Mouse (Mus musculus): ENCODE data around the gene Slc16a7. TPM values are rescaled to one million over a fixed set of nuclear protein-coding genes. Genes with fewer than 3 reads are reported as not detected.

Slc16a7 gene
- total and polyA plus RNA-seq, 2 experiments from 2014 or later = 3.3 to 9.2 TPM

GRCm38 (mm10) chr10:125387782-125388415 lies 1.4 kb downstream of the Slc16a7 start:
- H3K27ac ChIP-seq (ENCODE audit: low read depth) = no peak overlapping the region
- no peak for TF ChIP-seq CTCF (IDR thresholded peaks at IDR 0.05; ENCODE audit: low read depth)
- TF ChIP-seq EP300 (IDR thresholded peaks at IDR 0.05; ENCODE audit: low read depth) = no peak

GRCm38 (mm10) chr10:125375526-125375925 lies 13.7 kb downstream of the Slc16a7 start:
- no peak for DNase-seq (ENCODE audit: low spot score)
- ATAC-seq (ENCODE audit: insufficient read depth, low read depth) = no peak
- H3K4me2 ChIP-seq (ENCODE audit: low read depth, low read length) = no peak overlapping the region

More at GRCm38 (mm10) chr10:125387782-125388415, 1.4 kb downstream of the Slc16a7 start:
- Histone ChIP-seq H3K9me3 (replicated peaks; ENCODE audit: control insufficient read depth, low read length) (no peaks in the 10 kb centered on the region), H3K4me1 (ENCODE audit: control insufficient read depth, insufficient read depth) (0 out of 2 replicates have a peak, but pooled peaks cover 4% of the 10 kb centered on the region), H3K36me3 (replicated peaks; ENCODE audit: control insufficient read depth, insufficient read depth, low read length) (no peaks in the 10 kb centered on the region), H3K9ac (replicated peaks; ENCODE audit: low read depth, low read length) (no peak overlapping the region), H3K27me3 (ENCODE audit: control insufficient read depth, insufficient read depth, low read length) (no peaks in the 10 kb centered on the region), H3K4me2 (ENCODE audit: low read depth, low read length) (no peak overlapping the region), H3K4me3 (ENCODE audit: low read depth, low read length) (no peak overlapping the region)
- no peak for DNase-seq (ENCODE audit: low spot score)
- no peak for ATAC-seq (ENCODE audit: insufficient read depth, low read depth)
- 54% methylated on average over 14 of the region's 14 CpGs for WGBS

GRCm38 (mm10) chr10:125372666-125373065 lies 16.6 kb downstream of the Slc16a7 start:
- TF ChIP-seq CTCF (IDR thresholded peaks at IDR 0.05; ENCODE audit: low read depth) = no peak
- TF ChIP-seq EP300 (IDR thresholded peaks at IDR 0.05; ENCODE audit: low read depth) = no peak
- Histone ChIP-seq H3K27ac (ENCODE audit: low read depth) (no peak overlapping the region), H3K9ac (replicated peaks; ENCODE audit: low read depth, low read length) (no peak overlapping the region), H3K36me3 (replicated peaks; ENCODE audit: control insufficient read depth, insufficient read depth, low read length) (no peaks in the 10 kb centered on the region), H3K4me2 (ENCODE audit: low read depth, low read length) (no peak overlapping the region), H3K4me1 (ENCODE audit: control insufficient read depth, insufficient read depth) (no peaks in the 10 kb centered on the region), H3K4me3 (ENCODE audit: low read depth, low read length) (no peak overlapping the region), H3K9me3 (replicated peaks; ENCODE audit: control insufficient read depth, low read length) (no peaks in the 10 kb centered on the region), H3K27me3 (ENCODE audit: control insufficient read depth, insufficient read depth, low read length) (no peaks in the 10 kb centered on the region)
- no peak for DNase-seq (ENCODE audit: low spot score)
- ATAC-seq (ENCODE audit: insufficient read depth, low read depth) = no peak
- 87% methylated on average over 13 of the region's 13 CpGs for WGBS

More at GRCm38 (mm10) chr10:125375526-125375925, 13.7 kb downstream of the Slc16a7 start:
- H3K27ac ChIP-seq (ENCODE audit: low read depth) = no peak overlapping the region
- H3K4me3 ChIP-seq (ENCODE audit: low read depth, low read length) = no peak overlapping the region
- H3K36me3 ChIP-seq (replicated peaks; ENCODE audit: control insufficient read depth, insufficient read depth, low read length) = no peaks in the 10 kb centered on the region
- 65% methylated on average over 5 of the region's 5 CpGs for WGBS
- H3K9me3 ChIP-seq (replicated peaks; ENCODE audit: control insufficient read depth, low read length) = no peaks in the 10 kb centered on the region
- no peaks in the 10 kb centered on the region for H3K27me3 ChIP-seq (ENCODE audit: control insufficient read depth, insufficient read depth, low read length)
- no peaks in the 10 kb centered on the region for H3K4me1 ChIP-seq (ENCODE audit: control insufficient read depth, insufficient read depth)
- H3K9ac ChIP-seq (replicated peaks; ENCODE audit: low read depth, low read length) = no peak overlapping the region
- TF ChIP-seq EP300 (IDR thresholded peaks at IDR 0.05; ENCODE audit: low read depth) = no peak
- TF ChIP-seq CTCF (IDR thresholded peaks at IDR 0.05; ENCODE audit: low read depth) = no peak

- ATAC-seq (ENCODE audit: insufficient read depth, low read depth) = no peak
- Histone ChIP-seq H3K9ac (replicated peaks; ENCODE audit: low read depth, low read length) (no peak overlapping the region), H3K4me1 (ENCODE audit: control insufficient read depth, insufficient read depth) (no peaks in the 10 kb centered on the region), H3K4me3 (ENCODE audit: low read depth, low read length) (no peak overlapping the region), H3K27ac (ENCODE audit: low read depth) (no peak overlapping the region), H3K9me3 (replicated peaks; ENCODE audit: control insufficient read depth, low read length) (no peaks in the 10 kb centered on the region), H3K36me3 (replicated peaks; ENCODE audit: control insufficient read depth, insufficient read depth, low read length) (no peaks in the 10 kb centered on the region), H3K4me2 (ENCODE audit: low read depth, low read length) (no peak overlapping the region), H3K27me3 (ENCODE audit: control insufficient read depth, insufficient read depth, low read length) (no peaks in the 10 kb centered on the region)
- no peak for DNase-seq (ENCODE audit: low spot score)
- WGBS = 58% methylated on average over 11 of the region's 11 CpGs
- TF ChIP-seq CTCF (IDR thresholded peaks at IDR 0.05; ENCODE audit: low read depth) (no peak), EP300 (IDR thresholded peaks at IDR 0.05; ENCODE audit: low read depth) (no peak)
These were observed 17.8 kb downstream of the Slc16a7 start for GRCm38 (mm10) chr10:125371451-125371850.

GRCm38 (mm10) chr10:125370037-125370610 lies 19.1 kb downstream of the Slc16a7 start:
- no peak overlapping the region for H3K9ac ChIP-seq (replicated peaks; ENCODE audit: low read depth, low read length)
- no peaks in the 10 kb centered on the region for H3K27me3 ChIP-seq (ENCODE audit: control insufficient read depth, insufficient read depth, low read length)
- H3K36me3 ChIP-seq (replicated peaks; ENCODE audit: control insufficient read depth, insufficient read depth, low read length) = no peaks in the 10 kb centered on the region
- H3K9me3 ChIP-seq (replicated peaks; ENCODE audit: control insufficient read depth, low read length) = no peaks in the 10 kb centered on the region
- no peak for DNase-seq (ENCODE audit: low spot score)
- H3K27ac ChIP-seq (ENCODE audit: low read depth) = no peak overlapping the region
- no peak for ATAC-seq (ENCODE audit: insufficient read depth, low read depth)
- H3K4me2 ChIP-seq (ENCODE audit: low read depth, low read length) = peak overlapping the region; percentile 24; the same call in 1 of the 2 replicates
- no peaks in the 10 kb centered on the region for H3K4me1 ChIP-seq (ENCODE audit: control insufficient read depth, insufficient read depth)
- no peak for TF ChIP-seq CTCF (IDR thresholded peaks at IDR 0.05; ENCODE audit: low read depth)
- WGBS = 56% methylated on average over 8 of the region's 8 CpGs
- H3K4me3 ChIP-seq (ENCODE audit: low read depth, low read length) = no peak overlapping the region
